Mouse (Mus musculus): ENCODE measurements around the gene Epha6.

Gene Epha6

DNA sequence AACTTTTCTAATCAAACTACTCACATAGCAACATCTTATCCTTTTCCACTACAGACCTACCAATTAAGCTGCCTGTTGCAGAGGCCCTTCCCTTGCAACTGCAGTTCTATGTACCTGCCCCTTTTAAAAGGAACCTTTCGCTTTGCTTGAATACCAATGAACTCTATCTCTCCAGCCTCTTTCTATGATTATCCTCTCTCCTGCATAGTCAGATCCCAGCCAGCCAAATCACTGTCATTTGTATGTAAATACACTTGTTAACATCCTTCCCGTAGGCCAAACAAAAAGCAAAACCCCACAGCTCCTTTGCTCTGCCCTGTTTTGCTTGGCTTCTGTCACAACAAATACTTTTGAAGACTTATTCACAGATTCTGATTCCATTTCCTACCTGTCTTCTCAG lies 961.6 kb downstream of the Epha6 start:
- in situ Hi-C loops (cut with MboI): no loop called here

DNA sequence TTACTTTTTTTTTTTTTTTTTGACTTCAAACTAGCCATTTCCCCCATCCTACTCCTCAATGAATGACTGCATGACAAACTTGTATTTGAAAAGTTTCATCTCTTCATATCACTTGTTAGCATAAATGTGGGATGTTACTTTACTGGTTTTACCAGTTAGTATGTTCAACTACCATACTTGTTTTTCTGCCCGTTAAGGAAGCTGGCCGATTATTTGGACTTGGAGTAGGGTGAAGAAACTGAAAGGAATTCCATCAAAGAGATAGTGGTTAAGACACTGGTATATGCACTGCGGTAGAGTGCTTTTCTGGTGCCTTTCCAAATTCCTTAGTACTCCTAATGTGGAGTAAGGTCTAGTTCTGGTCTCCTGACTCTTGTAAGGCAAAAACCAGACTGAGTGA lies 965.3 kb downstream of the Epha6 start:
- in situ Hi-C loops (cut with MboI): no loop called here

DNA sequence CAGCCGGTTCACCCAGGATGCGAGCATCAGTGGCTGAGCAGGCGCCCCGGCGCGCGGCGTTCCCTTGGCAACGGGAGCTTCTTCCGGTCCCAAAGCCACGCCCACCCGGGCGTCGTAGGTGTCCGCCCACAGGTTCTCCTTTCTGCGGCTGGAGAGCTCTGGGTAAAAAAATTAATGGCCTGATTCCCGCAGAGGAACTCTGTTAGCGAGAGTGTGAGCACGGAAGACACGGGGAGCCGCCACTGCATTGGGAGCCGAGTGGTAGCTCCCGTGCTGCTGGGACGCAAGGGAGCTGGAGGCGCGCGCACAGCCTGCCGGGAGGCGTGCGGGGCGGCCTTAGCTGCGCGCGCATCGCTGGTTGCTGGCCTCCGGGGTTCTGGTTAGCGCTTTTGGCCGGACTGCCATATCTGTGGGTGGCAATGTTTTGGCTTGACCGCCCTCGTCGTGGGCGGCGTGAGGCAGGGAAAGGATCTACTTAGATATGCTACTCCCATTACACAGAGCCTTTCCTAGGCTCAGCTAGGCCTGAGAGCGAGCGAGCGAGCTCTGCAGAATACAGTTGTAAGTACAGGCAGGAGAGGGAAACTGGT lies 966.1 kb downstream of the Epha6 start, which contains the start of gene Arl6:
Gene Arl6, minus strand, starts transcription at position 290 of the 590 bp plus-strand sequence.
- in situ Hi-C loops (cut with MboI): no loop called here

DNA sequence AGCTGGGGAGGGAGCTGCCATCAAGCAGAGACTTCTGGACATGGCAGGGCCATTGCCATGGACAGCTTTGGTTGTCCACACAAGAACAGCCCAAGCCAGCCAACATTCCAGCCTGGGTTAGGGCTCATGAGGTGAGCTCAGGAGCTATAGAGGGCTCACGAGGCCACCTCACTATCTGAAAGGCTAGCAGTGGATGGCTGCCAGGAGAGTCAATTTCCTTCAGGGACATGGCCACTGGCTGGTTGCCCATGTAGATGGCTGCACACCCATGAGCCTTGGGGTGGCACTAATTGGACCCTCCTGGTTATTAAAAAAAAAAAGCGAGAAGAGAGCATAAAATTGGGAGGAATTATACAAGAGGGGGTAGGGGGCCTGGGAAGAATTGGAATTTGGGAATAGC lies 970.7 kb downstream of the Epha6 start:
- in situ Hi-C loops (cut with MboI): no loop called here

DNA sequence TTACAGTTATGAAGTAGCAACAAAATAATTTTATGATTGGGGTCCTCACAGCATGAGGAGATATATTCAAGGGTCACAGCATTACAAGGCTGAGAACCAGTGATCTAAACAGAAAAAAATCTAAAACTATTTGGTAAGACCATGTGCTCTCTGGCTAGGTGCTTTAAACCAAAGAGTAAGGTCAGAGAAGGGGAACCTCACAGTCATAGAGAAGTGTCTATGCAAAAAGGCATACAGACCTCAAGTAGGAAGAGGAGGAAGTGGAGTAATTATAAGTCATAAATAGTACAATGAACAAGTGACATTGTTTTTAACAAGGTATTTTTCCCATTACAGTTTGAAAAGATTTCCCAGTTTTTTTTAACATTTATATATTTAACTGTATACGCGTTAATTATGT lies 983.8 kb downstream of the Epha6 start:
- in situ Hi-C loops (cut with MboI): no loop called here

DNA sequence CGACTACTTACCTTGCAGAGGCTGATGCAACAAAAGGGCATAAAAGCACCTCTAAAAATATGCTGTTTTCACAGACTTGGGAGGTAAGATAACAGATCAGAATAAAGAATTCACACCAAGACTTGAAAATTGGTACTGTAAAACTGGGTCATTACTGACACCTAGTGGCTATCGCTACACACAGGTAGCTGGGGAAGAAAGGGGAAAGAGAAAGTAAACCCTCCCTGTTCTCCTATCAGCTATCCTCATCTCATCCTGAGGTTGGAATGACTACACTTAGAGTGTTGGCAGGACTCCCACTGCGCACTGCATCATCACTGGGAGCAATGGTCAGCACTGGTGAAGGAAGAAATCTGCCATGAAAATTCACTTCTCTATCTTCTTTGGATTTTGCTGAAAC lies 988.2 kb downstream of the Epha6 start:
- in situ Hi-C loops (cut with MboI): loop anchor here (5.0 kb wide), 1 partner anchor 200 kb away; no protein-coding TSS in a partner anchor

DNA sequence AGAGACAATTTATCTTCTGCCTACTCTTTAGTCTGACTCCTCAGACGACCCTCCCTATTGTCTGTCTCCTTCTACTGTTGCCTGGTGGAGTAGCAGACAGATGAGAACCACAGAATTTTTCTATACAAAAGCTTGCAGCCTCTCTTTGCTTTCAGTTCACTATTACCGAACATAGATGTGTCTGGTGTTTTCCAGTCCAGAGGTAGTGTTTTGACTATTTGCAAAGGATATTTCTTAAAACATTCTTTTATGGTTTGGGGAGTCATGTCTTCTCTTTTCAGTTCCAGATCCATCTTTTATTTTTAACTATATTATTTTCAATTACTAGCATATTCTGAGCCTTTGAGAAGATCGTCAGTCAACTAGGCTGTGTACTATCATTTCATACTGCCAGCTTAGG lies 989.7 kb downstream of the Epha6 start:
- in situ Hi-C loops (cut with MboI): loop anchor here (5.0 kb wide), 1 partner anchor 198 kb away; no protein-coding TSS in a partner anchor

DNA sequence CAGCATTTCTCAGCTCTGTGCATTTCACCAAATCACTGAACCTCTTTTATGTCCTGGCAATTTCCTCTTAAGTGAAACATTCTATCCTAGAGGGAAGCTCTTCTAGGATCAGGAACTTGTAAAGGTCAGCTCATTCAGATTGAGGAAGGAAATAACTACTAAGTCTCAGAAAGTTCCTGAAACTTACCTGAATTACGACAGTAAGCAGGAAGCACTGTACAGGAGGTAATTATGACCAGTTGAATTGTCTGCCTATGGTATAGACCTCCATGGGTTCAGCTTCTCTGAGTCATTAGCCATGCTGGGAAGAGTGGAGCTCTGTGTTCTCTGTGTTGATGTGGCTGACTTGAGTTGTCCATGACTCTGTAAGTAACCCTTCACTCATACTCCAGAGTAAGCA lies 994.6 kb downstream of the Epha6 start:
- in situ Hi-C loops (cut with MboI): no loop called here

DNA sequence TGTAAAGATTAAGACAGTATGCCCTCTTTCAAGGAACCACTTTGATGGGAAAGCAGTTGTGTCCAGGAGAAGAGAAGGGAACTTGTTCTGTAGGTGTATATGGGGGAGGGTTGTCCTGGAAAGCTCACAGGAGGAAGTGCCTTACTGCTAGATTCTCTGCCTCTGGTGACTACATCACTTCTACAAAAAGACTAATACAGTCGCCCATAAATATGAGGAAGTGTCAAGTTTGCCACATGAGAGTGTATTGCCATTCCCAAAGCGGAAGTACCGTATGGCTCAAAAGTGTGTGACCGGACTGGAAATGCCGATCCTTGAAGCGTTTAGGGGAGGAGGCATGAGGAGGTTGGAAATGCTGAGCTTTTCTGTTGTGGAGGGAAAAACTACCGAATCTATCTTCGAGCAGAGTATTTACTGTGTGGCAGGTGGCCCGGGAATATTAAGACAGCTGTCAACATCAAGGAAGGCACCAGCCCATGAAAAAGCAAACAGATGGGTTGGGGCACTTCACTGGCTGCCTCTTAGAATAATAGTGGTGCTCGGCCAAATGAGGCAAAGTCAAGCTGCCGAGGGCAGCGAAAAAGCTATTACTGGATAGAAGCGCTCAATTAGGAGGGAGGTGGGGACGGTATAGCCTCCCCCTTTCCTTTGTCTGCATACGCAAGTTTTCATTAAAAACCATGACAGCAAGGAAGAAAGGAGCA lies 1001.1 kb downstream of the Epha6 start:
- in situ Hi-C loops (cut with MboI): no loop called here
